Mouse (Mus musculus): ENCODE data around the gene Kcnj4. TPM values are rescaled to one million over a fixed set of nuclear protein-coding genes. Genes with fewer than 3 reads are reported as not detected.

Gene Kcnj4
- total RNA-seq, 2 experiments from 2014 or later, result 85.5 to 88.6 TPM

DNA sequence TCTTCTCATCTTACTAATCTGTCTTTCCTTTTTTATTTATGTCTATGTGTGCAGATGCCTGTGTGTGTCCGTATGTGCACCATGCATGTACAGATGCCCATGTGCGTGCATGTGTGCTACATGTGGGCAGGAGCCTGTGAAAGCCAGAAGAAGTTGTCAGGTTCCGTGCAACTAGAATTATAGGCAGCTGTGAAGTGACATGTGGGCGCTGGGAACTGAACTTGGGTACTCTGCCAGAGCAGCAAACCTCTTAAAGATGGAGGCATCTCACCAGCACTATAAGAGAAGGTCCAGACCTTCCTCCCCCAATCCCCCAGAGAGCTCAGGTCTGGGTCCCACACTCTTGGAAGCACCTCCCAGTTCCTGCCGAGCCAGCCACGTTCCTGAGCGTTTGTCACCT lies 1.4 kb upstream of the Kcnj4 start:
- peak overlapping the region; percentile 68 for H3K4me3 ChIP-seq
- DNase-seq (ENCODE audit: low spot score in 2 of 2), result no peak
- TF ChIP-seq CTCF (conservative IDR thresholded peaks at IDR 0.05), result no peak
- H3K27ac ChIP-seq, result peak overlapping the region; percentile 94

DNA sequence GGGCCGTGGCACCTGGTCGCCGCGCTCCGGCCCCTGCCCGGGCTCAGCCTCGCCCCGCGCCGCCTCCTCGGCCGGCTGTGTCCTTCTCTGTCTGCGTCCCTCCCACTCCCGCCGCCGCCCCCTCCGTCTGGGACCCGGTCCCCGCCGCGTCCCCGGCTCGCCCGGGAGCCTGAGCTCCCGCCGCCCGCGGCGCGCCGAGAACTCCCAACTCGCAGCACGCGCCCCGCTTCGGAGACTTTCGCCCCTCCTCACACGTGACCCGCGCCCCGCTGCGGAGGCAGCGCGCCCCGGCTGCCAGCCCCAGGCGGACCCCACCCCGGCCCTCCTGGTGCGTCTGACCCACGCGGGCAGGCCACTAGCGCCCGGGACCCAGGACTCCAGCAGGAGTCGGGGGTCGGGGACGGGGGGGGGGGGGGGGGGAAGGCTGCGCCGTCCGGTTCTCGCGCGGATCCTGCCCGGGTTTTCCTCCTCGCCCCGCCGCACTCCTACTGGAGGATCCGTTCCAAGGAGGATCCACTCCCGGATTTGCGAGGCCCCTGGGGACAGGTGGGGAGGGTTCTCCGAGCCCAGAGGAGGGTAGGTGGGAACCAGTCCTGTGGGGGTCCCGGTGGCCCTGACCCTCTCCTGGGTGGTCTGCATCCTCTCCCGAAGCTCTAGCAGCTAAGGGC lies 709 bp upstream of the Kcnj4 start:
- DNase-seq (ENCODE audit: low spot score in 2 of 2), result peak; percentile 75 to 84
- H3K4me3 ChIP-seq, result peak overlapping the region; percentile 68
- peak overlapping the region; percentile 94 for H3K27ac ChIP-seq
- TF ChIP-seq CTCF (conservative IDR thresholded peaks at IDR 0.05), result no peak

DNA sequence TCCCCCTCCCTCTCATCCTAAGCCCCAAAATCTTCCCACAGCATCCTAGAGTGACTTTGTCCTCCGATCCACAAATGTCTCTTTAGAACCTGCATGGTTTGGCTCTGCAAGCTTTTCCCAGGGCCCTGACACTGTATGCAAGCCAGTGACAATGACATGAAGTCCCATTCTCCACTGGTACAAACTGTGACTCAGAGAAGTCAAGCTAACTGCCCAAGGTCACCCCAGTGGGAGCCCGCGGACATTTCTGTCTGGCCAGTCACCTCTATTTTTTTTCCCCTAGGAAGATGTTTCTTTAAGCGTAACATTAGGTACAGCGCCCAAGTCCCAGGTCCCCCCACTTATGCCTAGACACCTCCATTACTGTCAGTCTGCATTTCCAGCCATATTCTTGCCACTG lies 1.6 kb downstream of the Kcnj4 start:
- no peak for DNase-seq (ENCODE audit: low spot score in 2 of 2)
- Histone ChIP-seq H3K4me3 (peak overlapping the region; percentile 68), H3K27ac (peak overlapping the region; percentile 94)
- no peak for TF ChIP-seq CTCF (conservative IDR thresholded peaks at IDR 0.05)

DNA sequence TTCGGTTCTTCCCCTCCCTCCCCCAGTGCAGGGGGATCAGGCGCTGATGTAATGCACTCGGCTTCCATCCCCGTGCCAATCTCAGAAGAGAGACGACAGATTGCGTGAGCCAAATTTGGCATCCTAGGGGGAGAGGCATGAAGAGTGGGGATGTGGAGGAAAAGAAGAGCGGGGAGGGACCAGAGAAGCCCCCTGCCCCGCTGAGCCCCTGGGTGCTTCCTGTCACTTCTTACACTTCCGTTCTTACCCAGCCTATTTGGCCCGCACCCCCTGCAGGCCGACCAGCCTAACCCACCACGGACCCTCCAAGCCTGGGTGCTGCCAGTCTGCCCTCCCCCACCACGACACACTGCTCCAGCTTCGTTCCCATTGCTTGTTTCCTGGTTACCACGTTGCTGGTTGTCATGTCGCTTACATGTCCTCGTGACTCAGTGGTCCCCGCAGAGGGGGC lies 2.1 kb downstream of the Kcnj4 start:
- DNase-seq (ENCODE audit: low spot score in 2 of 2), result peak; percentile 75 to 81
- Histone ChIP-seq H3K4me3 (peak overlapping the region; percentile 68), H3K27ac (peak overlapping the region; percentile 94)
- TF ChIP-seq CTCF (conservative IDR thresholded peaks at IDR 0.05), result no peak

DNA sequence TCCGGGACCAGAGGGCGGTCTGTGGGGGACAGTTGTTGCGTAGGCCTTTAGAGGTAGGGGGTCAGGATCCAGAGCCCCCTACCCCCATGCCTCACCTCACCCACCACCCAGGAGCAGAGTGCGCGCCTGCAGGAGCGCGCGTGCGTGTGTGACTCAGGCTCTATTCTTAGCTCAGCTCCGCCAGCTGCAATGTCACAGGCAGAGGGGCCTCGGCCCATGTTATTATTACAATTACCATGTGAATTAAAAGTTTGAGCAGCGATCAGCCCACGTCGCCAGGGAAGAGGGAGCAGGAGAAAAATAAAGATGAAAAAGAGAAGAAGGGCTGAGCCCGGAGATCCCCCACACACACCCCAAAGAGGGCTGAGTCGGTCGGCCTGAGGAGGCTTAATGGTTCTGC lies 4.9 kb downstream of the Kcnj4 start:
- TF ChIP-seq CTCF (conservative IDR thresholded peaks at IDR 0.05), result no peak
- DNase-seq (ENCODE audit: low spot score in 2 of 2), result no peak
- peak overlapping the region; percentile 23; the same call in 1 of the 2 replicates for H3K4me3 ChIP-seq
- H3K27ac ChIP-seq, result peak overlapping the region; percentile 94; the same call in 1 of the 2 replicates

DNA sequence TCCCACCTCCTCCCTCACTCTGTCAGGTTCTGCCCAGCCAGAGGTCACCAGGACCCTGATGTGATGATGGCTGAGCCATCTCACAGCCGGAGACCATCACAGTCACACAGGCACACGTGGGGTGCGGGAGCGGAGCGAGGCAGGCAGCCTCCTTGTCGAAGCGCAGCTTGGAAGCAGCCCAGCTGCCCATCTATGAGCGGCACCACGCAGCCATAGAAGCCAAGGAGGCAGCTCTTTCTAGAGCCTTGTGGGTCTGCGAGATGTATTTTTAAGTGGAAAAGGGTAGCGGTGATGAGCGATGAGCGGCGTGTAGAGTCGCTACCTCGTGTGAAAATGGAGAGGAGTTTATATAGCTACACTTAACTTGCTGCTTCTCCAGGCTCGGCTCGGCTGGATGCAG lies 11.5 kb downstream of the Kcnj4 start:
- H3K4me3 ChIP-seq, result peak overlapping the region; percentile 24; the same call in 1 of the 2 replicates
- peak in 1 of 2 experiments; percentile 48 for DNase-seq (ENCODE audit: low spot score in 2 of 2)
- peak overlapping the region; percentile 63; the same call in 1 of the 2 replicates for H3K27ac ChIP-seq
- no peak for TF ChIP-seq CTCF (conservative IDR thresholded peaks at IDR 0.05)

DNA sequence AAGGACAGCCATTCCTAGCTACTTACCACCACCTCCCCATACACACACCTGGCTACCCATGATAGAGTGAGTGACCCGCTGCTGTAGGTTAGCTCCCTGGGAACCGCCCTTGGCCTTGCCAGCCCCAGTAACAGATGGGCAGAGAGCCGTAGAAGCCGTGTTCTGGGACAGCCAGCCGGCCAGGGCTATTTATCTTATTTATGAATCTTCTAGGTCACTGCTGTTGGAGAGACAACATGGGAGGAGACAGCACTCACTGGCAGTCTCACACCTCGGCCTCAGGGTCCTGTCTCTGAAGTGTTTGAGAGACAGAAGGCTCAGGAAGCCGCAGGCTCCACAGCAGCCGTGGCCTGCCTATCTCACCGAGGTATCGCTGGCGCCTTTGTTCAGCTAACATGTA lies 15.6 kb downstream of the Kcnj4 start:
- no peak for TF ChIP-seq CTCF (conservative IDR thresholded peaks at IDR 0.05)
- DNase-seq (ENCODE audit: low spot score in 2 of 2), result no peak
- Histone ChIP-seq H3K27ac (peak overlapping the region; percentile 7; the same call in 1 of the 2 replicates), H3K4me3 (no peak overlapping the region)

DNA sequence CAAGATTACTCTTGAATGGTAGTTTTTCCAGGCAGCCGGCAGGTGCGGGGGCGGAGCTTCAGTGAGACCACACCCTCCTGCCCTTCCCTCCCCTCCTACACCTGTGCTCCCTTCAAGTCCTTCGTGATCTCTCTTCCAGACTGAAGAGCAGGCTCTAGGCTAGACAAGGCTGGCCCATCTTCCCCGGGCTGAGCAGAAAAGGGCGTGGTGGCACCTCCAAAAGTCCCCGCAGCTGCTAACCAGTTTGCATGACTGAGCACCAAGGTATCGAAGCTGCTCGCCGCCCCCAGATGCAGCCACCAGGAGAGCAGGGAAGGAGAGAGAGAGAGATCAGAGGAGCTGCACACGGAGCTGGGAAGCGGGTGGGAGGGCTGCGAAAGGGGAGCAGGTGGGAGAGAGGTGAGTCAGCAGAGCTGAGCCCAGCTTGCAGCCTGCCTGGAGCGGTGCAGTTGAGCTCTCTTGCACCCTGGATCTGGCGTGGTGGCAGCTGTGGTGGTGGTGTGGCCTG lies 23.8 kb downstream of the Kcnj4 start:
- TF ChIP-seq CTCF (conservative IDR thresholded peaks at IDR 0.05), result no peak
- peak in 1 of 2 experiments; percentile 25 for DNase-seq (ENCODE audit: low spot score in 2 of 2)
- no peak overlapping the region; the same call in 1 of the 2 replicates for H3K27ac ChIP-seq
- no peak overlapping the region for H3K4me3 ChIP-seq

DNA sequence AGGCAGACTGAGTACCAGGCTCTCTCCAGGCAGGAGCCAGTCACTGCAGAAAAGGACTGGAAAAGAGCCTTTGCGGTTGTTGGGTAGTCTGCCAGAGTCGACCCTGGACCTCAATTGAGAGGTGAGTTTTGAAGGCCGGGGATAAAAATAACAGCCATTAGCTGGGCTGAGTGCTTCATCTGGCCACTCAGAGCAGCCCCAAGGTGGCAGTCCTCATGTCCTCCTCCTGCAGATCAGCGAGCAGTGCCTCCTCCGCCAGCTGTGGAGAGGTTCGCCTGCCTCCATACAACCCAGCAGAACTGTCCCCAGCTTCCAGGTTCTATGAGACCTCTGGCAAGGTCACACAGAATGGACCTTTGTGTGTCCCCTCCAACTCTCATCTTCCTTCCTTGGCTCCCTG lies 27.8 kb downstream of the Kcnj4 start:
- H3K27ac ChIP-seq, result no peak overlapping the region
- no peak overlapping the region for H3K4me3 ChIP-seq
- no peak for DNase-seq (ENCODE audit: low spot score in 2 of 2)
- TF ChIP-seq CTCF (conservative IDR thresholded peaks at IDR 0.05), result no peak

DNA sequence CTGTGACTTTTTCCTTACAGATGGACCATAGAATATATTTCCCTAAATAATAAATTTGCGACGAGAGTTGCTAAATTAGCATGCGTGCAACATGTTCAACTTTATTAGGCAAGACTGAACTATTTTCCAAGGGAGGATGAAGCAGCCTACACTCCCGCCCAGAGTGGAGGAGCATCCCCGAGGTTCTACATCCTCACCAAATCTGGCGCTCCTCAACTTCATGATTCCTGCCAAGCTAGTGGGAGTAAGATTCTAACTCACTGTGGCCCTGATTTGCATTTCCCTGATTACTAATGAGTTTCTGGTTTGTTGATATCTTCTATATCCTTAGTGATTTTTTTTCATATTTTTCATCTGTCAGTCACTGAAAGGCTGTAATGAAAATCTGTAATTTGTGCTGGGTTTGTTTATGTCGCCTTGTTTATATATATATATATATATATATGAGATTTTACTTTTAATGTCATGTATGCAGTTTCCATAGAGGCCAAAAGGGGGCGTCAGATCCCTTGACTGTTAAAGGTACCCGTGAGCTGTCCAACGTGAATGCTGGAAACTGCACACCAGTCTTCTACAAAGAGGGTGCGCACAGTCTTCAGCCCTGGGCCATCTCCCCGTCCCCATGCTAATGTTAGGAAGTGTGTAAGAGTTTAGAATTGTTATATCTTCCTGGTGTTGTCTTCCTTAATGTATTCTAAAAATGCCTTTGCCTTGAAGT lies 31.2 kb downstream of the Kcnj4 start:
- Histone ChIP-seq H3K27ac (no peak overlapping the region), H3K4me3 (no peak overlapping the region)
- TF ChIP-seq CTCF (conservative IDR thresholded peaks at IDR 0.05), result peak; percentile 58
- peak in 1 of 2 experiments; percentile 72 for DNase-seq (ENCODE audit: low spot score in 2 of 2)

DNA sequence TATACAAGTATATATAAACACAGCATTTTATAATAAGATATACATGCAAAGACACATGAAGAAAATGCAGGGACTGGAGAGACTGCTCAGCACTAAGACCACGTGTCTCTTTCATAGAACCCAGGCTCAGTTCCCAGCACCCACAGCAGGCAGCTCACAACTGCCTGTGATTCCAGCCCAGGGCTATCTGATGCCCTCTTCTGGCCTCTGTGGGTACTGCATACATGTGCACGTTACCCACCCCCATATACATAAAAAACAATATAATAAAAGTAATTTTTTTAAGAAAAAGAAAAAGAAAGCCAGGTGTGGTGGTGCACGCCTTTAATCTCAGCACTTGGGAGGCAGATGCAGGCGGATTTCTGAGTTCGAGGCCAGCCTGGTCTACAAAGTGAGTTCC lies 32.0 kb downstream of the Kcnj4 start:
- peak; percentile 68 for TF ChIP-seq CTCF (conservative IDR thresholded peaks at IDR 0.05)
- no peak for DNase-seq (ENCODE audit: low spot score in 2 of 2)

DNA sequence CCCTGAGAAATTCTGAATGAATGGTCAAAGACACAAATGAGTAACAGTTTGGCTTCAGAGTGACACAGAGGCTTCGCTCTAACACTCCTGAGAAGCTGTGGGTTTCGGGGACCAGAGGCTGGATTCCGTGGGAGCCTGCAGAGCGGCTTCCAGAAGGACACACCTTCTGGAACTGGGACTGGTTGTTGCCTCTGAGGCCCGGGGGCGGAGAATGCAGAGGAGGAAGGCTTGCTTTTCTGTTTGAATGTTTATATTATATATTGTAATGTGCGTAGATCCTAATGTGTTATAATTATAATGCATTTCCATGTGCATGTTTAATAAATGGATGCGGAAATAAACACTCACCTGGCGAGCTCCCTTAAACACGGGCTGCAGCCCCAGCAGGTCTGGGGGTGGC lies 33.9 kb downstream of the Kcnj4 start:
- H3K27ac ChIP-seq, result no peak overlapping the region
- DNase-seq (ENCODE audit: low spot score in 2 of 2), result no peak

More for the DNA sequence above, 32.0 kb downstream of the Kcnj4 start:
- no peak overlapping the region for H3K4me3 ChIP-seq
- no peak overlapping the region for H3K27ac ChIP-seq

DNA sequence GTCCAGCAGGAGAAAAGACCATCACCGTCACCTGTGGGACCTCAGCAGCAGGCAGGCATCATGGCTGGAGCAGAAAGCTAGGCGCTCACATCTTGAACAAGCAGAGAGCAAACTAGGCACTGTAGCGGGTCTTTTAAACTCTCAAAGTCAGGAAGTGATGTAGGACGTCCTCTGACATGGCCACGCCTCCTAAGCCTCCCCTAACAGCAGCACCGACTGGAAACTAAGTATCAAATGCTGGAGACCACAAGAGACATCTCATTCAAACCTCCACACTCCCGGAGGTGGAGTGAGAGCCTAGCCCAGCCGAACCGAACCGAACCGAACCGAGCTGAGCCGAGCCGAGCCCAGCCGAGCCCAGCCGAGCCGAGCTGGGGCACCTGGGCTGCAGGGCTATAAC lies 34.5 kb downstream of the Kcnj4 start:
- Histone ChIP-seq H3K4me3 (no peak overlapping the region), H3K27ac (no peak overlapping the region)
- no peak for DNase-seq (ENCODE audit: low spot score in 2 of 2)
- no peak for TF ChIP-seq CTCF (conservative IDR thresholded peaks at IDR 0.05)

More for the DNA sequence above, 33.9 kb downstream of the Kcnj4 start:
- no peak overlapping the region for H3K4me3 ChIP-seq
- no peak for TF ChIP-seq CTCF (conservative IDR thresholded peaks at IDR 0.05)

Data from layer of hippocampus, adult 2 months (tissue).